Mouse (Mus musculus): ENCODE data around the gene Mettl16. TPM values are rescaled to one million over a fixed set of nuclear protein-coding genes. Genes with fewer than 3 reads are reported as not detected.

The Mettl16 gene
- total and polyA plus RNA-seq, 2 experiments from 2014 or later = 10.6 to 26.6 TPM

DNA sequence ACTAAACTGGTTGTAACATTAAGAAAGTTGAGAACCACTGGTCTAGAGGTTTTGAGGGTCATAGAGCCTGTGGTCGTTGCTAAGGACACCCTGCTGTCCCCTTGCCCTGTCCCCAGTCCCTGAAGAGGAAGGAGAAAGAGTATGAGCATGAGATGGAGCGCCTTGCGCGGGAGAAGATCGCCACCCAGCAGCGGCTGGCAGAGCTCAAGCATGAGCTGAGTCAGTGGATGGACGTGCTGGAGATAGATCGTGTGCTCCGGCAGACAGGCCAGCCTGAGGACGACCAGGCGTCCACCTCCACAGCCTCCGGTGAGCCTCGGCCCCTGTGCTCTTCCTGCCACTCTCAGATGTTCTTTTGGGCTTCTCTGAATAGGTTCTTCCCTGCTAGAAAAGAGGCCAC is 71.4 kb downstream of the Mettl16 start:
- Histone ChIP-seq H3K4me1 (ENCODE audit: insufficient read depth, low read length) (0 out of 2 replicates have a peak, but pooled peaks cover 9% of the 10 kb centered on the region), H3K36me3 (ENCODE audit: insufficient read depth, low read length) (peaks cover 7% of the 10 kb centered on the region; the same call in 1 of the 2 replicates), H3K9ac (replicated peaks; ENCODE audit: low read length) (no peak overlapping the region), H3K27ac (no peak overlapping the region), H3K4me3 (ENCODE audit: low read length) (no peak overlapping the region), H3K4me2 (ENCODE audit: low read depth, low read length) (no peak overlapping the region), H3K27me3 (ENCODE audit: insufficient read depth, low read length) (no peaks in the 10 kb centered on the region), H3K9me3 (ENCODE audit: low read length) (no peaks in the 10 kb centered on the region)
- 68% methylated on average over 13 of the region's 13 CpGs for WGBS
- TF ChIP-seq CTCF (IDR thresholded peaks at IDR 0.05; ENCODE audit: low read depth) = no peak
- DNase-seq (ENCODE audit: low spot score) = no peak
- no peak for ATAC-seq

GRCm38 (mm10) chr11:74842656-74843434 is 72.2 kb downstream of the Mettl16 start:
- peak; percentile 3; the same call in 1 of the 2 replicates for ATAC-seq
- no peak for DNase-seq (ENCODE audit: low spot score)
- Histone ChIP-seq H3K36me3 (ENCODE audit: insufficient read depth, low read length) (peaks cover 7% of the 10 kb centered on the region; the same call in 1 of the 2 replicates), H3K4me1 (ENCODE audit: insufficient read depth, low read length) (0 out of 2 replicates have a peak, but pooled peaks cover 9% of the 10 kb centered on the region), H3K27me3 (ENCODE audit: insufficient read depth, low read length) (no peaks in the 10 kb centered on the region), H3K4me3 (ENCODE audit: low read length) (no peak overlapping the region), H3K4me2 (ENCODE audit: low read depth, low read length) (no peak overlapping the region), H3K9me3 (ENCODE audit: low read length) (no peaks in the 10 kb centered on the region), H3K27ac (peak overlapping the region; percentile 46; the same call in 1 of the 2 replicates), H3K9ac (replicated peaks; ENCODE audit: low read length) (no peak overlapping the region)
- no peak for TF ChIP-seq CTCF (IDR thresholded peaks at IDR 0.05; ENCODE audit: low read depth)
- WGBS = 71% methylated on average over 21 of the region's 22 CpGs

GRCm38 (mm10) chr11:74843435-74843714 is 72.7 kb downstream of the Mettl16 start:
- Histone ChIP-seq H3K4me2 (ENCODE audit: low read depth, low read length) (no peak overlapping the region), H3K4me1 (ENCODE audit: insufficient read depth, low read length) (0 out of 2 replicates have a peak, but pooled peaks cover 9% of the 10 kb centered on the region), H3K4me3 (ENCODE audit: low read length) (no peak overlapping the region), H3K27ac (peak overlapping the region; percentile 46; the same call in 1 of the 2 replicates), H3K36me3 (ENCODE audit: insufficient read depth, low read length) (peaks cover 7% of the 10 kb centered on the region; the same call in 1 of the 2 replicates), H3K9ac (replicated peaks; ENCODE audit: low read length) (no peak overlapping the region), H3K27me3 (ENCODE audit: insufficient read depth, low read length) (no peaks in the 10 kb centered on the region), H3K9me3 (ENCODE audit: low read length) (no peaks in the 10 kb centered on the region)
- WGBS = 32% methylated on average over 2 of the region's 2 CpGs
- DNase-seq (ENCODE audit: low spot score) = peak; percentile 27
- no peak; the same call in 1 of the 2 replicates for ATAC-seq
- no peak for TF ChIP-seq CTCF (IDR thresholded peaks at IDR 0.05; ENCODE audit: low read depth)

- H3K4me2 ChIP-seq (ENCODE audit: low read depth, low read length) = no peak overlapping the region
- no peak overlapping the region for H3K4me3 ChIP-seq (ENCODE audit: low read length)
- 66% methylated on average over 5 of the region's 5 CpGs for WGBS
- ATAC-seq (no peak), DNase-seq (ENCODE audit: low spot score) (no peak)
- peaks cover 7% of the 10 kb centered on the region; the same call in 1 of the 2 replicates for H3K36me3 ChIP-seq (ENCODE audit: insufficient read depth, low read length)
- 0 out of 2 replicates have a peak, but pooled peaks cover 9% of the 10 kb centered on the region for H3K4me1 ChIP-seq (ENCODE audit: insufficient read depth, low read length)
- no peaks in the 10 kb centered on the region for H3K9me3 ChIP-seq (ENCODE audit: low read length)
- no peaks in the 10 kb centered on the region for H3K27me3 ChIP-seq (ENCODE audit: insufficient read depth, low read length)
- no peak for TF ChIP-seq CTCF (IDR thresholded peaks at IDR 0.05; ENCODE audit: low read depth)
- no peak overlapping the region for H3K9ac ChIP-seq (replicated peaks; ENCODE audit: low read length)
- peak overlapping the region; percentile 46; the same call in 1 of the 2 replicates for H3K27ac ChIP-seq
Measured at GRCm38 (mm10) chr11:74843761-74844160, 73.1 kb downstream of the Mettl16 start.

- WGBS = 75% methylated on average over 3 of the region's 3 CpGs
- peak; percentile 61 for TF ChIP-seq CTCF (IDR thresholded peaks at IDR 0.05; ENCODE audit: low read depth)
- peaks cover 7% of the 10 kb centered on the region; the same call in 1 of the 2 replicates for H3K36me3 ChIP-seq (ENCODE audit: insufficient read depth, low read length)
- no peak overlapping the region for H3K9ac ChIP-seq (replicated peaks; ENCODE audit: low read length)
- no peaks in the 10 kb centered on the region for H3K27me3 ChIP-seq (ENCODE audit: insufficient read depth, low read length)
- 0 out of 2 replicates have a peak, but pooled peaks cover 9% of the 10 kb centered on the region for H3K4me1 ChIP-seq (ENCODE audit: insufficient read depth, low read length)
- no peak for ATAC-seq
- peak; percentile 32 for DNase-seq (ENCODE audit: low spot score)
- no peak overlapping the region for H3K27ac ChIP-seq
- H3K4me3 ChIP-seq (ENCODE audit: low read length) = no peak overlapping the region
- no peaks in the 10 kb centered on the region for H3K9me3 ChIP-seq (ENCODE audit: low read length)
- H3K4me2 ChIP-seq (ENCODE audit: low read depth, low read length) = no peak overlapping the region
Measured at GRCm38 (mm10) chr11:74845784-74846183, 75.2 kb downstream of the Mettl16 start.

DNA sequence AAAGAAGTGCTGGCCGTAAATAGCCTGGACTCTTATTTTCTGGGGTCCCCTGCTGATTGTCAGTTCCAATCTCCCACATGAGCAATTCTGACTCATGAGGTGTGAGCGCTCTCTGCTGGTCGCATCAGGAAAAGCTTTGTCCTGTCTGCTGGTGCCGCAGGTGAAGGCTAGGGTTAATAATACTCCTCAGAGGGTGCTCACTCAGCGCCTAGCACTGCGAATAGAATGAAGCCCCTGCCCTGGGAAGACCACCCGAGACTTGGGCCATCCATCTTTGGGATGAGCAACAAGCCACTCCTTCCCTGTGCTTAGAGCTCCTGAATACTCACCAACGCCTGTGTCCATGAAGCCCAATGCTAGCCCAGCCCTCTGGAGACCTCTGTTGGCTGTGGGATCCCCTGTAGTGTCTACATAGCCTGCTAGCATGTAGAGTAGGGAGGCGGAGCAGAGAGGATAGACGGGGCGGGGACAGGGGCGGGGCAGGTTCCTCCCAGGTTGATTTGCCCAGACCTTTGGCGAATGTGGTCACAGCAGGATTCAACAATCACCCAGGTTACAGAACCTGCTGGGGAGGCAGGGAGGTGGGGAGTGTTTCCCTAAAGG is 77.4 kb downstream of the Mettl16 start:
- H3K36me3 ChIP-seq (ENCODE audit: insufficient read depth, low read length) = peaks cover 3% of the 10 kb centered on the region; the same call in 1 of the 2 replicates
- 0 out of 2 replicates have a peak, but pooled peaks cover 3% of the 10 kb centered on the region for H3K4me1 ChIP-seq (ENCODE audit: insufficient read depth, low read length)
- H3K4me3 ChIP-seq (ENCODE audit: low read length) = no peak overlapping the region
- peak; percentile 87 for TF ChIP-seq CTCF (IDR thresholded peaks at IDR 0.05; ENCODE audit: low read depth)
- 0 out of 2 replicates have a peak overlapping the region, but pooled peaks have one; percentile 7 for H3K4me2 ChIP-seq (ENCODE audit: low read depth, low read length)
- peak; percentile 87 for DNase-seq (ENCODE audit: low spot score)
- WGBS = 6% methylated on average over 13 of the region's 13 CpGs
- ATAC-seq = peak; percentile 64
- H3K27ac ChIP-seq = peak overlapping the region; percentile 32; the same call in 1 of the 2 replicates
- H3K27me3 ChIP-seq (ENCODE audit: insufficient read depth, low read length) = no peaks in the 10 kb centered on the region
- H3K9ac ChIP-seq (replicated peaks; ENCODE audit: low read length) = 0 out of 2 replicates have a peak overlapping the region, but pooled peaks have one; percentile 13
- H3K9me3 ChIP-seq (ENCODE audit: low read length) = no peaks in the 10 kb centered on the region
